Mouse (Mus musculus): ENCODE results near the gene Krt90. TPM values are rescaled to one million over a fixed set of nuclear protein-coding genes. Genes with fewer than 3 reads are reported as not detected.

The Krt90 gene
- polyA plus RNA-seq, 1 experiment from 2014 or later, result 0.22 TPM

GRCm38 (mm10) chr15:101558034-101558646 is 4.6 kb downstream of the Krt90 start:
- WGBS, result 5% methylated on average over 7 of the region's 7 CpGs
- ATAC-seq (ENCODE audit: low FRiP score, low TSS enrichment), result peak; percentile 39
- Histone ChIP-seq H3K4me3 (ENCODE audit: low read length) (no peak overlapping the region), H3K36me3 (ENCODE audit: control insufficient read depth, insufficient read depth, low read length) (no peaks in the 10 kb centered on the region), H3K4me1 (ENCODE audit: control insufficient read depth, insufficient read depth, low read length) (0 out of 2 replicates have a peak, but pooled peaks cover 6% of the 10 kb centered on the region), H3K27me3 (ENCODE audit: control insufficient read depth, insufficient read depth, low read length) (0 out of 2 replicates have a peak, but pooled peaks cover 3% of the 10 kb centered on the region), H3K9ac (ENCODE audit: low read depth, low read length) (no peak overlapping the region), H3K4me2 (replicated peaks; ENCODE audit: low read depth, low read length) (no peak overlapping the region), H3K9me3 (ENCODE audit: control insufficient read depth, low read length) (no peaks in the 10 kb centered on the region), H3K27ac (ENCODE audit: low read depth, low read length) (no peak overlapping the region)

GRCm38 (mm10) chr15:101553169-101553568 is 9.6 kb downstream of the Krt90 start:
- ATAC-seq (ENCODE audit: low FRiP score, low TSS enrichment), result peak; percentile 81
- Histone ChIP-seq H3K9me3 (ENCODE audit: control insufficient read depth, low read length) (no peaks in the 10 kb centered on the region), H3K27me3 (ENCODE audit: control insufficient read depth, insufficient read depth, low read length) (peaks cover 9% of the 10 kb centered on the region), H3K36me3 (ENCODE audit: control insufficient read depth, insufficient read depth, low read length) (no peaks in the 10 kb centered on the region), H3K4me1 (ENCODE audit: control insufficient read depth, insufficient read depth, low read length) (0 out of 2 replicates have a peak, but pooled peaks cover 3% of the 10 kb centered on the region), H3K4me3 (ENCODE audit: low read length) (no peak overlapping the region), H3K9ac (ENCODE audit: low read depth, low read length) (no peak overlapping the region), H3K4me2 (replicated peaks; ENCODE audit: low read depth, low read length) (0 out of 2 replicates have a peak overlapping the region, but pooled peaks have one; percentile 15), H3K27ac (ENCODE audit: low read depth, low read length) (no peak overlapping the region)
- 0% methylated on average over 11 of the region's 11 CpGs for WGBS

DNA sequence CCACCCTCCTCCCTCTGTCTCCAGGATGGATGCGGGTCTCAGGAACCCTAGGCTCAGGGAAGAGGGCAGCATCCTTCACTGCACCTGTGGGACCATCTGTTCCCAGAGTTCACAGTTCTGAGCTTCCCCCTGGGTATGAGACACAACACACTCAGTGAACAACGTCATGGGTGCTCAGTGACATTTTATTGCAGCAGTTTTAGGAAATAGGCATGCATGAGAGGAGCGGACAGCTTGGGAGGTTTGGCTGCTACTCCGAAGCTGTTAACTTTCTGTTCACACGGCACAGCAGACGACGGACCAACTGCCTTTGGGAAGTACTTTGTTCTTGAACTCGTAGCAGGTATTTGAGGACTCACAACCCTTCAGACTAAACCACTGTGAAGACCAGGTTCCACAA is 10.6 kb downstream of the Krt90 start:
- H3K4me3 ChIP-seq (ENCODE audit: low read length), result no peak overlapping the region
- H3K9ac ChIP-seq (ENCODE audit: low read depth, low read length), result no peak overlapping the region
- H3K9me3 ChIP-seq (ENCODE audit: control insufficient read depth, low read length), result no peaks in the 10 kb centered on the region
- H3K4me2 ChIP-seq (replicated peaks; ENCODE audit: low read depth, low read length), result no peak overlapping the region
- ATAC-seq (ENCODE audit: low FRiP score, low TSS enrichment), result no peak
- H3K36me3 ChIP-seq (ENCODE audit: control insufficient read depth, insufficient read depth, low read length), result no peaks in the 10 kb centered on the region
- no peak overlapping the region for H3K27ac ChIP-seq (ENCODE audit: low read depth, low read length)
- no peaks in the 10 kb centered on the region for H3K4me1 ChIP-seq (ENCODE audit: control insufficient read depth, insufficient read depth, low read length)
- H3K27me3 ChIP-seq (ENCODE audit: control insufficient read depth, insufficient read depth, low read length), result peaks cover 9% of the 10 kb centered on the region
- 47% methylated on average over 8 of the region's 8 CpGs for WGBS

DNA sequence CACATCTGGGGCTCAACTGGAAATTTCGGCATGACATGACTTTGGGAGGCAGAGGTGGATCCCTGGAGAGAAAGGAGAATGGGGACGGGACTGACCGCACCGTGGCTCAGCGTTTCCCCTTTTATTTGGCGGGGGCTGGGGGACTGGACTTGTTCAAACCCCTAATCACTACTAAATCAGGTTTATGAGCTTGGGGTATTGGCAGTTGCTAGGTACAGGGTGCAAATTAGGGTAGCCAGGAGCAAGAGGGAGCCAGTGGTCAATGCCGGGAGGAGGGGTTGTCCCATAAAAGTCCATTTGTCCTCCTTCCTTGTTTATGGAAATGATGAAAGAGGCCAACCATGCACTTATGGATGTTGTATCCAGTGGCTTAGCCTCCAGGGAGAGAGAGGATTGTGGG is 12.2 kb downstream of the Krt90 start, which contains the start of gene Krt82:
Gene Krt82 (minus strand): TSS at position 101 of the 400 bp plus-strand sequence.
- ATAC-seq (ENCODE audit: low FRiP score, low TSS enrichment), result no peak
- WGBS, result 42% methylated on average over 7 of the region's 7 CpGs
- Histone ChIP-seq H3K27ac (ENCODE audit: low read depth, low read length) (no peak within 1 kb of the TSS), H3K27me3 (ENCODE audit: control insufficient read depth, insufficient read depth, low read length) (peaks cover 9% of the 10 kb centered on the region), H3K4me3 (ENCODE audit: low read length) (no peak within 1 kb of the TSS), H3K4me2 (replicated peaks; ENCODE audit: low read depth, low read length) (no peak within 1 kb of the TSS), H3K36me3 (ENCODE audit: control insufficient read depth, insufficient read depth, low read length) (no peaks in the 10 kb centered on the region), H3K9me3 (ENCODE audit: control insufficient read depth, low read length) (no peaks in the 10 kb centered on the region), H3K4me1 (ENCODE audit: control insufficient read depth, insufficient read depth, low read length) (no peaks in the 10 kb centered on the region), H3K9ac (ENCODE audit: low read depth, low read length) (no peak within 1 kb of the TSS)

DNA sequence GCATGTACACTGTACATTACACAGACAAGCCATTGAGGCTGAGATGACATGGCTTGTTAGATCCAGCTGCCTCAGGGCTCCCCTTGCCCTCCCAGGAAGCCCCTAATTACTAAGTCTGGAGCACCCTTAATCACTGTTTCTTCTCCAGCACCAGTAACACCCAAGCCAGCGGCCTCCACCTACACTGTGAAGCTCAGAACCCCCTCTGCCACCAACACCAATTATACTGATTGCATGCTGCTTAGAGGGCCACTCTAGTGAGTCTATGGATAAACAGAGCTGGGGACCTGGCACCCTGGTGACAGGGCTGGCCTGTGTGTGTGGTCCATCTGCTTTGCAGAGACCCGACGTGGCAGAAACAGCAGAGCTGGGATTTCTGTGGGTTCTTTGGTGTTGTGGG is 18.3 kb downstream of the Krt90 start:
- 62% methylated on average over 3 of the region's 3 CpGs for WGBS

GRCm38 (mm10) chr15:101542543-101542942 is 20.2 kb downstream of the Krt90 start:
- Histone ChIP-seq H3K36me3 (ENCODE audit: control insufficient read depth, insufficient read depth, low read length) (no peaks in the 10 kb centered on the region), H3K27me3 (ENCODE audit: control insufficient read depth, insufficient read depth, low read length) (no peaks in the 10 kb centered on the region), H3K4me2 (replicated peaks; ENCODE audit: low read depth, low read length) (no peak overlapping the region), H3K4me1 (ENCODE audit: control insufficient read depth, insufficient read depth, low read length) (peaks cover 8% of the 10 kb centered on the region; the same call in 1 of the 2 replicates), H3K4me3 (ENCODE audit: low read length) (no peak overlapping the region), H3K9ac (ENCODE audit: low read depth, low read length) (no peak overlapping the region), H3K27ac (ENCODE audit: low read depth, low read length) (no peak overlapping the region), H3K9me3 (ENCODE audit: control insufficient read depth, low read length) (no peaks in the 10 kb centered on the region)
- 65% methylated on average over 9 of the region's 9 CpGs for WGBS
- no peak for ATAC-seq (ENCODE audit: low FRiP score, low TSS enrichment)

More for the DNA sequence above, 18.3 kb downstream of the Krt90 start:
- no peak overlapping the region for H3K27ac ChIP-seq (ENCODE audit: low read depth, low read length)
- no peak overlapping the region for H3K9ac ChIP-seq (ENCODE audit: low read depth, low read length)
- no peaks in the 10 kb centered on the region for H3K36me3 ChIP-seq (ENCODE audit: control insufficient read depth, insufficient read depth, low read length)
- no peak for ATAC-seq (ENCODE audit: low FRiP score, low TSS enrichment)
- H3K4me2 ChIP-seq (replicated peaks; ENCODE audit: low read depth, low read length), result no peak overlapping the region
- H3K9me3 ChIP-seq (ENCODE audit: control insufficient read depth, low read length), result no peaks in the 10 kb centered on the region
- no peak overlapping the region for H3K4me3 ChIP-seq (ENCODE audit: low read length)
- H3K27me3 ChIP-seq (ENCODE audit: control insufficient read depth, insufficient read depth, low read length), result no peaks in the 10 kb centered on the region
- H3K4me1 ChIP-seq (ENCODE audit: control insufficient read depth, insufficient read depth, low read length), result peaks cover 3% of the 10 kb centered on the region; the same call in 1 of the 2 replicates

- WGBS, result 37% methylated on average over 4 of the region's 4 CpGs
- Histone ChIP-seq H3K4me2 (replicated peaks; ENCODE audit: low read depth, low read length) (no peak overlapping the region), H3K36me3 (ENCODE audit: control insufficient read depth, insufficient read depth, low read length) (no peaks in the 10 kb centered on the region), H3K4me1 (ENCODE audit: control insufficient read depth, insufficient read depth, low read length) (peaks cover 16% of the 10 kb centered on the region), H3K9ac (ENCODE audit: low read depth, low read length) (no peak overlapping the region), H3K4me3 (ENCODE audit: low read length) (no peak overlapping the region), H3K27me3 (ENCODE audit: control insufficient read depth, insufficient read depth, low read length) (no peaks in the 10 kb centered on the region), H3K27ac (ENCODE audit: low read depth, low read length) (no peak overlapping the region), H3K9me3 (ENCODE audit: control insufficient read depth, low read length) (no peaks in the 10 kb centered on the region)
- ATAC-seq (ENCODE audit: low FRiP score, low TSS enrichment), result no peak
These were observed 24.2 kb downstream of the Krt90 start for GRCm38 (mm10) chr15:101538580-101538900.

DNA sequence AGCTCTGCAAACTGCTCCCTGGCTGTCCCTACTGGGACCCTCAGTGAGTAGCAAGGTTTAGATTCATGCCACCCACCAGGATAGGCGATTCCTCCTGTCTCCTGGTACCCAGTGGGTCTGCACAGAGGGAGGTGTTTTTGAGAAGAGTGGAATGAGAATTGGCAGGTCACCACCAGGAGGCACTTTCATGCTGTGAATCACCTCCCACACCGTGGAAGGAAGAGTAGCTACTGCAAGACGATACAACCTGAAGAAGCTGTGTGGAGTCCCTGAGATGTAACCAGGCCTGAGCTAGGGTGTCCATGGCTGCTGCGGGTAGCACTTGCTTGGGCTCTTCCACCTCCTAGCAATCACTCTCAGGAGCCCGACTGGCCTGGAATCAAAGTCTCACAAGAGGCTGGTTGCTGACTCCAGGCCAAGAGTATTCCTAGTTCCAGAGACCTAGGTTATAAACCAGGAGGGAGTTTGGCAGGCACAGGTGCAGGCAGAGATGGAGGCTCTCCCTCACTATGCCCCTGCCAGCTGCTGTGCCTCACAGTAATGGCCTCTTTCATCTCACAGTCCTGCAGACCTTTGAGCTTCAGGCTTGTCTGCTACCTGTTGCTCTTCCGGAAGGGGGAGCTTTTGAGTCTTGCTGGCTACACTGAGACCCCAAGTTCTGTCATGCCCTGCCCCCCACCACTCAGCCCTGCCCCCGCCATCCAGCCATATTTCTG is 24.7 kb downstream of the Krt90 start:
- H3K4me1 ChIP-seq (ENCODE audit: control insufficient read depth, insufficient read depth, low read length), result peaks cover 16% of the 10 kb centered on the region
- no peak overlapping the region for H3K9ac ChIP-seq (ENCODE audit: low read depth, low read length)
- 34% methylated on average over 7 of the region's 7 CpGs for WGBS
- no peaks in the 10 kb centered on the region for H3K27me3 ChIP-seq (ENCODE audit: control insufficient read depth, insufficient read depth, low read length)
- no peak overlapping the region for H3K4me2 ChIP-seq (replicated peaks; ENCODE audit: low read depth, low read length)
- no peak overlapping the region for H3K27ac ChIP-seq (ENCODE audit: low read depth, low read length)
- no peaks in the 10 kb centered on the region for H3K36me3 ChIP-seq (ENCODE audit: control insufficient read depth, insufficient read depth, low read length)
- no peak; the same call in 1 of the 2 replicates for ATAC-seq (ENCODE audit: low FRiP score, low TSS enrichment)
- no peaks in the 10 kb centered on the region for H3K9me3 ChIP-seq (ENCODE audit: control insufficient read depth, low read length)
- H3K4me3 ChIP-seq (ENCODE audit: low read length), result no peak overlapping the region

Data from kidney, embryonic 14.5 days (tissue).